Mouse (Mus musculus): ENCODE measurements around the gene Vps26a. TPM values are rescaled to one million over a fixed set of nuclear protein-coding genes. Genes with fewer than 3 reads are reported as not detected.

The Vps26a gene
- polyA plus RNA-seq, 1 experiment from 2014 or later: 55.9 TPM

- no peak overlapping the region for H3K27ac ChIP-seq (ENCODE audit: low read length)
- peaks cover 5% of the 10 kb centered on the region; the same call in 1 of the 2 replicates for H3K4me1 ChIP-seq (ENCODE audit: control insufficient read depth, insufficient read depth, low read length)
- H3K4me2 ChIP-seq (ENCODE audit: low read length): no peak overlapping the region
- H3K9me3 ChIP-seq (replicated peaks; ENCODE audit: control insufficient read depth, low read length, poor library complexity, severe bottlenecking): no peaks in the 10 kb centered on the region
- H3K9ac ChIP-seq (ENCODE audit: low read depth, low read length): no peak overlapping the region
- WGBS: 94% methylated on average over 4 of the region's 4 CpGs
- H3K27me3 ChIP-seq (ENCODE audit: control insufficient read depth, insufficient read depth, low read depth, low read length): no peaks in the 10 kb centered on the region
- no peak overlapping the region for H3K4me3 ChIP-seq (ENCODE audit: low read depth, low read length)
- ATAC-seq: no peak
- no peaks in the 10 kb centered on the region for H3K36me3 ChIP-seq (ENCODE audit: control insufficient read depth, insufficient read depth, low read length)
Measured at GRCm38 (mm10) chr10:62512855-62513254, 26.2 kb upstream of the Vps26a start.

DNA sequence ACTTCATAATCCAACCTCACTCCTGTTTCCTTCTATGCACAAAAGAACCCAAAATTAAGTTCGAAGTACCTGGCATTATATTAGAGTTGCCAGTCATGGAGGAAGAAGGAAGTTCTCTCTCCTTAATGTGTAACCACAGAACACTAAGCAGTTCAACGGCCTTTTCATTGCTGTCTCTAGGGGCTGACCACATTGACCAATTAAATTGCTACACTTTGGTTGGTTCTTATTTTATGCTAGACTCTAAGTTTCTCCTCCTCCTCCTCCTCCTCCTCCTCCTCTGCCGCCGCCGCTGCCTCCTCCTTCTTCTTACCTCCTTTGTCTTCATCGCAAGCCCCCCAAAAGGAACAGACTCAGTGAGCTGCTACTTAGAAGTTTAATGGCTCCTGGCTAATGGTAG is 24.9 kb upstream of the Vps26a start:
- 83% methylated on average over 6 of the region's 6 CpGs for WGBS

DNA sequence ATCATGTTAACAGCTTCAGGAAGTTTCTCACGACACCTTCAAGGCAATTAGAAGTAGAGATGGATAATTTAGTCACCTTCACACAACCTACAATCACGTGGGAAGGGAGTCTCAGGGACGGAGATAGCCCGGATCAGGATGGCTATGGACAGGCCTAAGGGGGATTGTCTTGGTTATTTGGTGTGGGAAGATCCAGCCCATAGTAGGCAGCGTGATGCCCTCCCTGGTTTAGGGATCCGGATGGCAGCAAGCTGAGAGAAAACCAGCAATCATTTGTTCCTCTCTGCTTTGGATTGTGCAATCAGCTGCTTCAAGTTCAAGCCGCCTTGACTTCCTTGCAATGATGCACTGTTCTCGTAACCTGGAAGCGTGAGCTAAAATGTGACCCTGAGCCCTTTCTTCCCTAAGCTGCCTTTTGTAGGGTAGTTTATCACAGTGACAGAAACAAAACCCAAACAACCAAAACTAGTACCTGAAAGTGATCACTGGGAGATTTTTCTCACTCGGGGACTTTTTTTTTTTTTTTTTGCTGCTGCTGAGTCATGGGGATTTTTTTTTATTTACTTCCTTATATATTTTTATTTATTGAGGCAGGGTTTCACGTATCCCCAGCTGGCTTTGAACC is 22.5 kb upstream of the Vps26a start:
- H3K4me1 ChIP-seq (ENCODE audit: control insufficient read depth, insufficient read depth, low read length): peaks cover 5% of the 10 kb centered on the region; the same call in 1 of the 2 replicates
- H3K36me3 ChIP-seq (ENCODE audit: control insufficient read depth, insufficient read depth, low read length): no peaks in the 10 kb centered on the region
- no peak overlapping the region for H3K4me3 ChIP-seq (ENCODE audit: low read depth, low read length)
- WGBS: 66% methylated on average over 11 of the region's 11 CpGs
- no peak overlapping the region for H3K27ac ChIP-seq (ENCODE audit: low read length)
- H3K9ac ChIP-seq (ENCODE audit: low read depth, low read length): no peak overlapping the region
- no peaks in the 10 kb centered on the region for H3K27me3 ChIP-seq (ENCODE audit: control insufficient read depth, insufficient read depth, low read depth, low read length)
- no peak for ATAC-seq
- no peak overlapping the region for H3K4me2 ChIP-seq (ENCODE audit: low read length)
- H3K9me3 ChIP-seq (replicated peaks; ENCODE audit: control insufficient read depth, low read length, poor library complexity, severe bottlenecking): no peaks in the 10 kb centered on the region

More for the DNA sequence above, 24.9 kb upstream of the Vps26a start:
- Histone ChIP-seq H3K27me3 (ENCODE audit: control insufficient read depth, insufficient read depth, low read depth, low read length) (no peaks in the 10 kb centered on the region), H3K4me2 (ENCODE audit: low read length) (no peak overlapping the region), H3K4me3 (ENCODE audit: low read depth, low read length) (no peak overlapping the region), H3K27ac (ENCODE audit: low read length) (no peak overlapping the region), H3K4me1 (ENCODE audit: control insufficient read depth, insufficient read depth, low read length) (peaks cover 5% of the 10 kb centered on the region; the same call in 1 of the 2 replicates), H3K36me3 (ENCODE audit: control insufficient read depth, insufficient read depth, low read length) (no peaks in the 10 kb centered on the region), H3K9me3 (replicated peaks; ENCODE audit: control insufficient read depth, low read length, poor library complexity, severe bottlenecking) (no peaks in the 10 kb centered on the region), H3K9ac (ENCODE audit: low read depth, low read length) (no peak overlapping the region)
- no peak for ATAC-seq

DNA sequence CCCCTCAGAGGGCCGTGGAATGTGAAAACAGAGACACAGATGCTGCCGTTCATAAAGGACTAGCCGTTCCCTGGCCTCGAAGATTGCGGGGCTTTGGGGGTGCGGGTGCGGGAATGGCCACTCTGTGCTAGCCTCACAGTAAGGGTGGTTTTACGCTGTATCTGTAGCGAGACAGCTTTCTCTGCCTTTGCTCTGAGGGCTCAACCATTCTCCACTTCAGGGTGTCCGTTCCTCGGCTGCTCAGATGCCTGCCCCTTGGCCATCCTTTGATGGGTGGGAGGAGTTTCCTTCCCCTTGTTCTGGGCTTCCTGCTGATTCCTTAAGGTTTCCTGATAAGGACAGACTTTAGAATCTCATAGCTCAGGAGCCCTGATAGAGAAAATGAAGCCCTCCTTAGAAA is 21.9 kb upstream of the Vps26a start:
- no peaks in the 10 kb centered on the region for H3K9me3 ChIP-seq (replicated peaks; ENCODE audit: control insufficient read depth, low read length, poor library complexity, severe bottlenecking)
- H3K27me3 ChIP-seq (ENCODE audit: control insufficient read depth, insufficient read depth, low read depth, low read length): no peaks in the 10 kb centered on the region
- 0 out of 2 replicates have a peak overlapping the region, but pooled peaks have one; percentile 39 for H3K9ac ChIP-seq (ENCODE audit: low read depth, low read length)
- peak overlapping the region; percentile 58 for H3K4me2 ChIP-seq (ENCODE audit: low read length)
- H3K36me3 ChIP-seq (ENCODE audit: control insufficient read depth, insufficient read depth, low read length): no peaks in the 10 kb centered on the region
- no peak overlapping the region for H3K27ac ChIP-seq (ENCODE audit: low read length)
- no peak for ATAC-seq
- WGBS: 7% methylated on average over 11 of the region's 11 CpGs
- peaks cover 5% of the 10 kb centered on the region; the same call in 1 of the 2 replicates for H3K4me1 ChIP-seq (ENCODE audit: control insufficient read depth, insufficient read depth, low read length)
- peak overlapping the region; percentile 20 for H3K4me3 ChIP-seq (ENCODE audit: low read depth, low read length)

- Histone ChIP-seq H3K27ac (ENCODE audit: low read length) (0 out of 2 replicates have a peak overlapping the region, but pooled peaks have one; percentile 9), H3K9ac (ENCODE audit: low read depth, low read length) (no peak overlapping the region), H3K9me3 (replicated peaks; ENCODE audit: control insufficient read depth, low read length, poor library complexity, severe bottlenecking) (no peaks in the 10 kb centered on the region), H3K36me3 (ENCODE audit: control insufficient read depth, insufficient read depth, low read length) (no peaks in the 10 kb centered on the region), H3K4me1 (ENCODE audit: control insufficient read depth, insufficient read depth, low read length) (peaks cover 5% of the 10 kb centered on the region; the same call in 1 of the 2 replicates), H3K4me3 (ENCODE audit: low read depth, low read length) (peak overlapping the region; percentile 20), H3K4me2 (ENCODE audit: low read length) (peak overlapping the region; percentile 58), H3K27me3 (ENCODE audit: control insufficient read depth, insufficient read depth, low read depth, low read length) (no peaks in the 10 kb centered on the region)
- 13% methylated on average over 18 of the region's 18 CpGs for WGBS
- no peak for ATAC-seq
Measured at GRCm38 (mm10) chr10:62507591-62508308, 21.1 kb upstream of the Vps26a start.

DNA sequence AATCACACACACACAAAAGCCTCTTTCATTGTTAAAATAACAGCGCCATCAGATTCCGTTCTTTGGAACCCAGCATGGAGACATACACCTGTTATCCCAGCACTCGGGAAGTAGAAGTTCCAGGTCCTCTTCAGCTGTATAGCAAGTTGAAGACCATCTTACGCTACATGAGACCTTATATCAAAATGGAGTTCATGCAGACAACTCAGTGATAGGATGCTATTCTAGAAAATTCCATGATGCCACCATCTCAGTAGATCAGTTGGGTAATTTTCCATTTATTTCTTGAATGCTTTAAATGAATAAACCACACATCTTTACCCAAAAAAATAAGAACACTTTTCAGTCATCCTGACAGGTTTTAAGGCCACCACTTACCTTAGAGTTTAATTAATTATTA is 20.5 kb upstream of the Vps26a start:
- no peak overlapping the region for H3K4me3 ChIP-seq (ENCODE audit: low read depth, low read length)
- no peak overlapping the region for H3K27ac ChIP-seq (ENCODE audit: low read length)
- H3K36me3 ChIP-seq (ENCODE audit: control insufficient read depth, insufficient read depth, low read length): no peaks in the 10 kb centered on the region
- 85% methylated on average over 4 of the region's 4 CpGs for WGBS
- H3K9me3 ChIP-seq (replicated peaks; ENCODE audit: control insufficient read depth, low read length, poor library complexity, severe bottlenecking): no peaks in the 10 kb centered on the region
- no peak for ATAC-seq
- no peak overlapping the region for H3K9ac ChIP-seq (ENCODE audit: low read depth, low read length)
- H3K4me2 ChIP-seq (ENCODE audit: low read length): no peak overlapping the region
- no peaks in the 10 kb centered on the region for H3K27me3 ChIP-seq (ENCODE audit: control insufficient read depth, insufficient read depth, low read depth, low read length)
- peaks cover 5% of the 10 kb centered on the region; the same call in 1 of the 2 replicates for H3K4me1 ChIP-seq (ENCODE audit: control insufficient read depth, insufficient read depth, low read length)

DNA sequence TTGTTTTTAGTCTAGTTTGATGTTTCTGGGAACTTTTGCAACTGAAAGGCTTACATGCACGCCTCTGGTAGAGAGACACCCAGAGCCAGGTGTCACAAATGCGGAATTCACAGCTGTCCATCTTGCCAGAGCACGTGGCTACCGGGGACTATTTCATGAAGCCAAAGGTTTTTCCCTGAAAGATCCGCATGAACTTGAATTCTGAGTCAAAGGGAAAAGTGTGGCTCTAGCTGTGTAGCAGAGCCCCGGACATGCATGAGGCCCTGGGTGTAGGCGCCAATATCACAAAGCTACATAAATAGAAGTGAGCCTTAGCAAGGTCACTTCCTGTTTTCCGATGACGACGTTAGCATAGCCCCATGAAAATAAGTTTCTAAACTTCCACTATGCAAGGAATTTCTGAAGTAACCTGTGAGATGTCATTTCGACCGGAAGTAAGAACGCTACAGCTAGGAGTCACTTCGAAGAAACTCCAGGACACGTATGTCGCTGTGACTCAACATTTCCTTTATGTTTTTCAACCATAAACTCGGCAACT is 19.5 kb upstream of the Vps26a start:
- no peak for ATAC-seq
- Histone ChIP-seq H3K27ac (ENCODE audit: low read length) (no peak overlapping the region), H3K9me3 (replicated peaks; ENCODE audit: control insufficient read depth, low read length, poor library complexity, severe bottlenecking) (no peaks in the 10 kb centered on the region), H3K9ac (ENCODE audit: low read depth, low read length) (no peak overlapping the region), H3K4me2 (ENCODE audit: low read length) (no peak overlapping the region), H3K27me3 (ENCODE audit: control insufficient read depth, insufficient read depth, low read depth, low read length) (no peaks in the 10 kb centered on the region), H3K4me3 (ENCODE audit: low read depth, low read length) (no peak overlapping the region), H3K36me3 (ENCODE audit: control insufficient read depth, insufficient read depth, low read length) (no peaks in the 10 kb centered on the region), H3K4me1 (ENCODE audit: control insufficient read depth, insufficient read depth, low read length) (peaks cover 5% of the 10 kb centered on the region; the same call in 1 of the 2 replicates)
- WGBS: 86% methylated on average over 17 of the region's 17 CpGs

DNA sequence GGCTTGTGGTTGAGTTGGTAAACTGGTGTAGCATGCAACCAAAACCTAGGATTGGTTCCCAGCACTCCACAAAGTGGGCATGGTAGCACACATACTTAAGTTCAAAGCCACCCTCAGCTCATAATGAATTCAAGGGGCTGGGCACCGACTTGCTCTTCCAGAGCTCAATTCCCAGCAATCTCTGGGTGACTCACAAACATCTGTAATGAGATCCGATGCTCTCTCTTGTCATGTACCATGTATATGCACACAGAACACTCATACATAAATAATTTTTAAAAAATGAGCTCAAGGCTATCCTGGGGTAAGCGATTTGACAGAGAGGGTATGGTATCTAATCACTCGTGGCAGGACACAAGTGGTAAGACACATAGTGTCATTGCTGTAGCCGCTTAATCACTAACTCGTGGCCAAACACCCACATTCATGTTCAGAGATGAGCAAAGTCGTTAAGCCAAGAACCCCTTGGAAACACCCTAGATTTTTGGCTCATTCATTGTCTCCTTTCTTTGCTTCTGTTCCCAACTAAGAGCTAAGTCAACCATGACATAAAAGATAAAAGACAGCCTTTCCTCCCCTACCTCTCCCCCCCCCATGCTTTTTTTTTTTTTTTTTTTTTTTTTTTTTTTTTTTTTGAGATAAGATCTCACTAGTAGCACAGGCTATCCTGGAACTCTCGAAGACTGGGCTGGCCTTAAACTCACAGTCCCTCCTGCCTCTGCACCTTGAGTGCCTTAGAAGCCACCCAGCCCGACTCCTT is 18.8 kb upstream of the Vps26a start:
- H3K4me2 ChIP-seq (ENCODE audit: low read length): no peak overlapping the region
- no peaks in the 10 kb centered on the region for H3K9me3 ChIP-seq (replicated peaks; ENCODE audit: control insufficient read depth, low read length, poor library complexity, severe bottlenecking)
- no peak overlapping the region for H3K4me3 ChIP-seq (ENCODE audit: low read depth, low read length)
- H3K27ac ChIP-seq (ENCODE audit: low read length): no peak overlapping the region
- peaks cover 5% of the 10 kb centered on the region; the same call in 1 of the 2 replicates for H3K4me1 ChIP-seq (ENCODE audit: control insufficient read depth, insufficient read depth, low read length)
- WGBS: 74% methylated on average over 9 of the region's 9 CpGs
- no peak overlapping the region for H3K9ac ChIP-seq (ENCODE audit: low read depth, low read length)
- no peaks in the 10 kb centered on the region for H3K36me3 ChIP-seq (ENCODE audit: control insufficient read depth, insufficient read depth, low read length)
- ATAC-seq: no peak
- no peaks in the 10 kb centered on the region for H3K27me3 ChIP-seq (ENCODE audit: control insufficient read depth, insufficient read depth, low read depth, low read length)
